Mouse (Mus musculus) G1E (cell line): ENCODE data around the gene Kcnq1.

Source experiments
- CTCF ChIP-seq: IDR thresholded peaks from 2 replicates; pipeline ENCODE4 v1.5.1; 2012; ENCODE audit warnings: low read depth, low read length, inconsistent platforms, mixed read lengths
- GATA1 ChIP-seq: IDR thresholded peaks from 2 replicates; pipeline ENCODE4 v1.6.1; 2012; ENCODE audit warnings: borderline replicate concordance, low read length, inconsistent platforms, mixed read lengths
- POLR2AphosphoS5 ChIP-seq: IDR thresholded peaks from 2 replicates; pipeline ENCODE4 v1.6.1; 2012; ENCODE audit warnings: low read depth, low read length, inconsistent platforms; ENCODE audit not compliant: insufficient replicate concordance

- no peak for TF ChIP-seq CTCF
- no peak for TF ChIP-seq GATA1
- TF ChIP-seq POLR2AphosphoS5, result no peak
These were observed 10.6 kb upstream of the Kcnq1 start for GRCm38 (mm10) chr7:143095554-143095907.
